Mouse (Mus musculus) testis, adult 2 months (tissue): ENCODE measurements around the gene Slc16a5. TPM values are rescaled to one million over a fixed set of nuclear protein-coding genes. Genes with fewer than 3 reads are reported as not detected.

Experiments used
- H3K27ac ChIP-seq: fragments of 200-500 bp; 2 replicates; pipeline ENCODE4 v1.5.1; 2012; ENCODE audit warnings: low read depth, low read length; ENCODE audit not compliant: control insufficient read depth, insufficient read depth
- H3K27me3 ChIP-seq: fragments of 200-500 bp; 2 replicates; pipeline ENCODE4 v1.6.1; 2012; ENCODE audit warnings: mild to moderate bottlenecking, low read length, moderate library complexity; ENCODE audit not compliant: control insufficient read depth, insufficient read depth
- H3K36me3 ChIP-seq: fragments of 200-500 bp; 2 replicates; pipeline ENCODE4 v1.6.1; 2012; ENCODE audit warnings: mild to moderate bottlenecking, low read length; ENCODE audit not compliant: control insufficient read depth, insufficient read depth
- H3K4me1 ChIP-seq: fragments of 200-500 bp; 2 replicates; pipeline ENCODE4 v1.6.1; 2012; ENCODE audit warnings: low read length; ENCODE audit not compliant: control insufficient read depth, insufficient read depth
- H3K4me3 ChIP-seq: fragments of 200-500 bp; 2 replicates; pipeline ENCODE4 v1.5.1; 2012; ENCODE audit warnings: low read depth, mild to moderate bottlenecking, low read length, moderate library complexity, mixed read lengths; ENCODE audit not compliant: control insufficient read depth
- CTCF ChIP-seq: fragments of 200-500 bp; IDR thresholded peaks from 2 replicates; pipeline ENCODE4 v1.5.1; 2012; ENCODE audit warnings: low read depth, mild to moderate bottlenecking, inconsistent platforms, low read length, moderate library complexity; ENCODE audit not compliant: control insufficient read depth, insufficient read depth, insufficient replicate concordance
- POLR2A ChIP-seq: fragments of 200-500 bp; IDR thresholded peaks from 2 replicates; pipeline ENCODE4 v1.6.1; 2012; ENCODE audit warnings: low read depth, mild to moderate bottlenecking, inconsistent platforms, low read length, moderate library complexity; ENCODE audit not compliant: control insufficient read depth
- polyA plus RNA-seq: library from polyadenylated mRNA; depleted of rRNA; stranded (reverse); fragments of >200 nt; gene quantifications from 2 replicates; pipeline ENCODE4 v1.2.3, GENCODE M21; 2012

The Slc16a5 gene
- polyA plus RNA-seq, 1 experiment: 0.78 TPM

GRCm38 (mm10) chr11:115457405-115457804, 4.9 kb upstream of the Slc16a5 start:
- H3K4me1 ChIP-seq: no peaks in the 10 kb centered on the region; the same call in 1 of the 2 replicates
- no peak overlapping the region for H3K27ac ChIP-seq
- H3K4me3 ChIP-seq: no peak overlapping the region
- H3K36me3 ChIP-seq: no peaks in the 10 kb centered on the region
- no peak for TF ChIP-seq POLR2A
- no peak for TF ChIP-seq CTCF
- no peaks in the 10 kb centered on the region for H3K27me3 ChIP-seq

GRCm38 (mm10) chr11:115460976-115461375, 1.3 kb upstream of the Slc16a5 start:
- H3K27me3 ChIP-seq: no peaks in the 10 kb centered on the region
- H3K27ac ChIP-seq: no peak overlapping the region
- TF ChIP-seq CTCF (no peak), POLR2A (no peak)
- H3K4me3 ChIP-seq: no peak overlapping the region
- H3K4me1 ChIP-seq: no peaks in the 10 kb centered on the region
- no peaks in the 10 kb centered on the region for H3K36me3 ChIP-seq

GRCm38 (mm10) chr11:115461846-115462242, 430 bp upstream of the Slc16a5 start:
- no peaks in the 10 kb centered on the region for H3K36me3 ChIP-seq
- no peak overlapping the region for H3K4me3 ChIP-seq
- no peaks in the 10 kb centered on the region for H3K4me1 ChIP-seq
- TF ChIP-seq CTCF (no peak), POLR2A (no peak)
- no peaks in the 10 kb centered on the region for H3K27me3 ChIP-seq
- H3K27ac ChIP-seq: no peak overlapping the region

- Histone ChIP-seq H3K27me3 (no peaks in the 10 kb centered on the region), H3K4me1 (no peaks in the 10 kb centered on the region), H3K4me3 (no peak overlapping the region), H3K36me3 (no peaks in the 10 kb centered on the region), H3K27ac (no peak overlapping the region)
- no peak for TF ChIP-seq POLR2A
- TF ChIP-seq CTCF: no peak
These were observed 1.1 kb downstream of the Slc16a5 start for GRCm38 (mm10) chr11:115463397-115463796.

GRCm38 (mm10) chr11:115464851-115465250, 2.6 kb downstream of the Slc16a5 start:
- Histone ChIP-seq H3K4me1 (peaks cover 7% of the 10 kb centered on the region), H3K27ac (no peak overlapping the region), H3K27me3 (no peaks in the 10 kb centered on the region), H3K36me3 (no peaks in the 10 kb centered on the region), H3K4me3 (no peak overlapping the region)
- TF ChIP-seq CTCF: no peak
- TF ChIP-seq POLR2A: no peak

GRCm38 (mm10) chr11:115467217-115467618, 4.9 kb downstream of the Slc16a5 start:
- no peak overlapping the region for H3K4me3 ChIP-seq
- H3K4me1 ChIP-seq: peaks cover 7% of the 10 kb centered on the region
- no peaks in the 10 kb centered on the region for H3K27me3 ChIP-seq
- H3K27ac ChIP-seq: no peak overlapping the region
- no peak for TF ChIP-seq CTCF
- no peak for TF ChIP-seq POLR2A
- H3K36me3 ChIP-seq: no peaks in the 10 kb centered on the region

GRCm38 (mm10) chr11:115472183-115472582, 9.9 kb downstream of the Slc16a5 start:
- TF ChIP-seq POLR2A (0 out of 2 replicates have a peak, but pooled peaks have one; percentile 17), CTCF (no peak)
- H3K27ac ChIP-seq: peak overlapping the region; percentile 55
- H3K4me3 ChIP-seq: no peak overlapping the region
- H3K4me1 ChIP-seq: peaks cover 24% of the 10 kb centered on the region
- H3K27me3 ChIP-seq: no peaks in the 10 kb centered on the region
- H3K36me3 ChIP-seq: no peaks in the 10 kb centered on the region
